Mouse (Mus musculus): Measurements from ENCODE around the gene Lactb.

Lactb gene

DNA sequence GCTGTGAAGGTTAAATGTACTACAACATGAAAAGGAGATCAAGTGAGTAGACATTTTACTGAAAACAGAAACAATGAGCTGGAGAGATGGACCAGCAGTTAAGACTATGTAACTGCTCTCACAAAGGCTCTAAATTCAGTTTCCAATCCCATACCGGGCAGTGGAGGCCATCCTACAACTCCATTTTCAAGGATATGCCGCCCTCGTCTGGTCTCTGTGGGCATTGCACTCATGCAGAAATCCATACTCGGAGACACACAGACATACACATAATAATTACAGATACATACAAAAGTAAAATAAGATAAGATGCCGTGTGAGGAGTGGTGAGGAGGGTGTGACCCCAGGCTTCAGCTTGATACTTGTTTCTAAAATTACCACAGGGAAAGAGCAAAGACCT, 5.2 kb upstream of the Lactb start:
- peak; percentile 75 for DNase-seq (ENCODE audit: low read depth, low spot score)

DNA sequence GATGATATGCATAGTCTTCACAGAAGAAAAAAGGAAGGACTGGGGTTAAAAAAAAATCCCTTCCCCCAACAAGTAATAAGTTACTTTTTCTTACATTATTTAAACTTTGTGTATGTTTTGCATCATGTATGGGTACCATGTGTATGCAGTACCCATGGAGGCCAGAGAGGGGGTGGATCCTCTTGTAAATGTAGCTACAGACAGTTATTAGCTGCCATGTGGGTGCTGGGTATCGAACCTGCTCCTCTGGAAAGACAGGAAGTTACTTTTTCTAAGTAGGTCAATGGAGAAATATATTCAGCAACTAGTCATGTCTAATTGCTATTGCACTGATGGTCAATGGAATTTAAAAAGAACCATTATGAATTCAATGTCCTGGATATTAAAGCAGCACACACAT, 3.2 kb upstream of the Lactb start:
- no peak for DNase-seq (ENCODE audit: low read depth, low spot score)

DNA sequence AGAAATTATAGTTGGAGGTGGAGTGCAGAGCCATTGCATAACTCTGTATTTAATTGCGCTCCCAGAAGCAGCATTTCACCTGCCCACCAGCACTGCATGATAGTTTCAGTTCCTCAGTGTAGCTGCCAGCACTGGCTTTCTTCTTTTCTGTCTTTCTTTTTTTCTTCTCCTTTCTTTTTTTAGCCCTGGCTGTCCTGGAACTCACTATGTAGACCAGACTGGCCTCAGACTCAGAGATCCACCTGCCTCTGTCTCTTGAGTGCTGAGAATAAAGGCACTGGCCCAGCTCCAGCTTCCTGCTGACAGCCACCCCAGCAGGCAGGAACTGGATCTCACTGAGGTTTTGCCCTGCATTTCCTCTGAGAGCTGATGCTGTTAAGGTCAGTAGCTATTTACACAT, 2.7 kb upstream of the Lactb start:
- DNase-seq (ENCODE audit: low read depth, low spot score) = no peak

GRCm38 (mm10) chr9:66977121-66977520, 1.8 kb upstream of the Lactb start:
- no peak for DNase-seq (ENCODE audit: low read depth, low spot score)

DNA sequence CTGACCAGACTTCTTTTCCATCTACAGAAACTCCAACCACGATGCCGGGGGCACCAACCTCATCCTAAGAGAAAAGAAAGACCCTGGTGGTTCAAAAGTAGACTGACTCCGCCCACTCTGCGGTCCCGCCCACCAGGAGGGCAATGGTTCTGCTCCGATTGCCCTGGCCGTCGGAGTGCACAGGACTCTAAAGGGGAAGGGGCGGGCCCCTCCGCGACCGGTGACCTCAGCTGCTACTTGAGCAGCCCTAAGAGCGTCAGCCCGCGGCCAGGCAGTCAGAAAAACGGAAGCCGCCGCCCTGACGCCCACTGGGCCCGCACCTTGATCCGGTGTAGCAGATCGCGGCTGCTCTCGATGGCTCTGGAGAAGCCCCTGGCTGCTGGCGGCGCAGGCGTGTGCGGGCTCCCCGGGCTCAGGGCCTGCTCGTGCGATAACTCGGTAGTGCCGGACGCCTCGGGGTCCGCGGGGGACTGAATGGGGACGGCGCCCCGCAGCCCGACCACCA, 511 bp downstream of the Lactb start:
- DNase-seq (ENCODE audit: low read depth, low spot score) = peak; percentile 90

DNA sequence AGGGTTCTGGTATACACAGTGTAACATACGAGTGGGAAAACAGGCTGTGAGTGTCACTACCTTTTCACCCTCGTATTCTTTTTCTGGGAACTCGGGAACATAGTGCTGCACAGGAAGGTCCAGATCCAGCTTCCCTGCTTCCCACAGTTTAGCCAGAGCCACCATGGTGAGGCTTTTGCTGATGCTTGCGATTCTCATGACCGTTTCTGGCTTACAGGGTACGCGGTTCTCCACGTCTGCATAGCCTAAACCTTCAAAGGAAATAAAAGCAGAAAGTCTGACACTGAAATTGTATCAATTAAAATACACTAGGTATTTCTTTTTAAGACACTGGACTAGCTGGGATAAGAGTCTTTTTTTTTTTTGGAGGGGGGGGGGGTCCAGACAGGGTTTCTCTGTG, 4.2 kb downstream of the Lactb start:
- no peak for DNase-seq (ENCODE audit: low read depth, low spot score)

- DNase-seq (ENCODE audit: low read depth, low spot score) = no peak
Measured at GRCm38 (mm10) chr9:66967492-66967891, 7.8 kb downstream of the Lactb start.

- no peak for DNase-seq (ENCODE audit: low read depth, low spot score)
Measured at GRCm38 (mm10) chr9:66961478-66961877, 13.8 kb downstream of the Lactb start.

DNA sequence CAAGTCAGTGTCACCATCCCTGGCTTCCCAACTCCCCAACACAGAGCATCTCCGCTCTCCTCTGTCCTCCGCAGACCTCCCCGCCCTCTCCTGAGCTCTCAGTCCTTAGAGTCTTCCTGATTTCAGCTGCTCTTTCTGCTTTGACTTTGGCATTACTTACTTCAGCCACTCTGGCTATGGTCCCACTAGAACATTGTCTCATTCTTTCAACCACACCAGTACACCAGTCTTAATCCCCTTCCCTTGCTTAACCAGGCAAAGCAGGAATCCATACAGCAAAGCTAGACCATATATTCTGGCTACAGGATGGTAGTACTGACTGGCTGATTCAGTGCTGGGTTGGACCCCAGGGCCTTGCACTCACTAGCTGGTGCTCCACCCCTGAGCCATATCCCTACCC, 17.8 kb downstream of the Lactb start:
- DNase-seq (ENCODE audit: low read depth, low spot score) = no peak

GRCm38 (mm10) chr9:66952886-66953285, 22.4 kb downstream of the Lactb start:
- DNase-seq (ENCODE audit: low read depth, low spot score) = no peak

DNA sequence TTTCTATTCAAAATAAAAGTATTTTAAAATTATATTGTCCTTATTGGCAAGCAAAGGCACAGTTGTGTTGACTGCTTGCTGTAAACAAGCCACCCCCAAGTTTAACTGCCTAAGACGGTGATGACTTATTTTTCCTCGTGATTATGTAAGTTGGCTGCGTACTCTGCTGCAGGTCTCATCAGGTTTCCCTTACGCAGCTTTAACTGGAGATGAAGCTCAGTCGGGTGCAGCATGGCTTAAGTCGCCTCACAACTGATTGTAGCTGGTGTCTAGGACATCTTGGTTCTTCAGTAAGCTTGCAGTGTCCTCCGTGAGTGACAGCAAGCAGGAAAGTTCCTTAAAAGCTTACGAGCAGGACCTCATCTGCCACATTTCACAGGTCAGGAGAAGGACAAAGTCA, 23.0 kb downstream of the Lactb start:
- DNase-seq (ENCODE audit: low read depth, low spot score) = no peak

DNA sequence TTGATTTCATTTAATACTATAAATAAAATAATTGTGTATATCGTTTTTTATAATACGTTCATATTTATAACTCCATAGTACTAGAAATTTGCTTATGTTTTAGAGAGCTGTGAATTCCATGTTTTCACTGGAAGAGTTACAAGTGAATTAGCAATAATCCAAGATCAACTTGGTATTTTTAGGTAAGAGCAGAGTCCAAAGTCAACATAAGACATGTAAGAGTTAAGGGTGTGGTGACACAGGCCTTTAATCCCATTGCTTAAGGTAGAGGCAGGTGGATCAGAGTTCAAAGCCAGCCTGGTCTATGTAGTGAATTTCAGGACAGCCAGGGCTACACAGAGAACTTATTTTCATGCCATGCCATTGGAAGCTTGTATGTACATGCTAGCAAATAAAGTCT, 26.7 kb downstream of the Lactb start:
- DNase-seq (ENCODE audit: low read depth, low spot score) = no peak

DNA sequence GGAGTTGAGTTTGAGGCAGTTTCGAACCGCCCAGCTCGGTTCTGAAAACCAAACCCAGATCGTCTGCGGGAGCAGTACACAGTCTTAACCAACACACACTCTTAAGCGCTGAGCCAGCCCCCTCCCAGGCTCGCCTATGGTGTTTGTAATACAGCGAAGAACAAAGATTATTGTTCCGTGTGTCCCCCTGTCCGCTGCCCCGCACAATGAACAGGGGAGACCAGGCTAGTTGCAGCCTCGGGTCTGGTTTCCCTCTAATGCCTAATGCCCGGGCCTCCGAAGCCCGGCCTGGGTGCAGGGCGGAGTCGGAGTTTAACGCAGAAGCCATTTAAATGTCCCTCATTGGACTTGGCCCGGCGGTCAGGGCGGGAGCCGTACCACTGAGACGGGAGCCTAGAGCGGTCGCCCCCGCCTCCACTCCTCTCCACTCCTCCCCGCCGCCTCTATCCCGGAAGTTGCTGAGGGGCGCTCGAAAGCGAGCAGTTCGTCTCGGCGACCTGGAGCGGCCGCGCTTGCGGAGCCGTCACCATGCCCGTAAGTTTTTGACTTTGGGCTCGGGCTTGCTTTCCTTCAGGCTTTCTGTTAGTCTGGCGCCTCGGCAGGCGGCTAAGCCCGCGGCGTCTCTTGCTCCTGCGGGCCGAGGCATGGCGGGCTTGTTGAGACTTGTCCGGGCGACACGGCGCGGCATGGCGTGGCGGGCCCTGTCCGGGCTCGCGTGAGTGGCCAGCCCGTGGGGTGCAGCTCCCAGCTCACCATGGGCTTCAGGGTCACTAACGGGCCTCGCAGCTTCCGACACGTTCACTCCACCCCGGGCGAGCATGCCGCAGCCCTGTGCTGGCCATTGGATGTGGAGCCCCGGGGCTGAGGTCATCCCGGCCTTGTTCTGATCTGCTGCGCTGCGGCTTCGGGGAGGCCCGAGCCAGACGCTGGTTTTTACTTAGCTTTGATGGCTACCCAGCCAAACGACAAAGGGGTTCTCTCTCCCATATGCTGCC, 29.3 kb downstream of the Lactb start, which contains the start of gene Rps27l:
Rps27l (plus strand) TSS at position 440 of the 995 bp plus-strand sequence.
- peak; percentile 95 for DNase-seq (ENCODE audit: low read depth, low spot score)

DNA sequence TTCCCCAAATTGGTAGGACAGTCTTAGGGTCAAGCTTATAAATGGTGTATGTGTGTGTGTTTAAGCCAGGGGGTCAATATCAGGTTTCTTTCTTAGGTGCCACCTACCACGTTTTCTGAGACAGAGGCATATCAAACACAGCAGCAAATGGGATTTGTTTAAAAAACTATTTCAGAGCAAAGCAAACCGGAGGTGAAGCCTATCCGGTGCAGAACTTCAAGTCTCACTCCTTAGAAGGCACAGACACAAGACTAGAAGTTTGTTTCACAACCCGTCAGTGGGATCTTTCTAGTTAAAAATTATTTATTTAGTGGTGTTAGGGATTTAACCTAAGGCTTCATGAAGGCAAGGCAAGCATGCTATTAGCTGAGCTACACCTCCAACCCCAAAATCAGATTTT, 30.1 kb downstream of the Lactb start:
- no peak for DNase-seq (ENCODE audit: low read depth, low spot score)

- DNase-seq (ENCODE audit: low read depth, low spot score) = peak; percentile 75
Measured at GRCm38 (mm10) chr9:66938836-66939235, 36.4 kb downstream of the Lactb start.

DNA sequence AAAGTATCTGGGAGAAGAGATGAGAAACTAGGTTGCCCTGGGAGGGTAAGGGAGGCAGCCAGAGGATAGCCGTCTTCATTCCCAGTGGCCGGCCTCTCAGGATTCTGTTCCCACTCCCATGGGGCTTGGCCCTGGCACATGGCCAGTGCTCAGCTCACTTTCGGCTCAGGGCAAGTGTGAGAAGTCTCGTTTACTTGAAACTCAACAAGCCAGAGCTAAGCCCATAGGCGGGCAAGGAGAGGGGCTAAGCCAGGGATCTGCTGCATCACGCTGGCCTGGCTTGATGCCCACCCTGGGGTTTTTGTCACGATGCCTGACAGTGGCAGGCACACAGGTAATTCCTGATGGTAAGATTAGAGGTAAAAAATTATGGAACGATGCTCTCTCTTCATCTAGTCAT, 37.8 kb downstream of the Lactb start:
- no peak for DNase-seq (ENCODE audit: low read depth, low spot score)

DNA sequence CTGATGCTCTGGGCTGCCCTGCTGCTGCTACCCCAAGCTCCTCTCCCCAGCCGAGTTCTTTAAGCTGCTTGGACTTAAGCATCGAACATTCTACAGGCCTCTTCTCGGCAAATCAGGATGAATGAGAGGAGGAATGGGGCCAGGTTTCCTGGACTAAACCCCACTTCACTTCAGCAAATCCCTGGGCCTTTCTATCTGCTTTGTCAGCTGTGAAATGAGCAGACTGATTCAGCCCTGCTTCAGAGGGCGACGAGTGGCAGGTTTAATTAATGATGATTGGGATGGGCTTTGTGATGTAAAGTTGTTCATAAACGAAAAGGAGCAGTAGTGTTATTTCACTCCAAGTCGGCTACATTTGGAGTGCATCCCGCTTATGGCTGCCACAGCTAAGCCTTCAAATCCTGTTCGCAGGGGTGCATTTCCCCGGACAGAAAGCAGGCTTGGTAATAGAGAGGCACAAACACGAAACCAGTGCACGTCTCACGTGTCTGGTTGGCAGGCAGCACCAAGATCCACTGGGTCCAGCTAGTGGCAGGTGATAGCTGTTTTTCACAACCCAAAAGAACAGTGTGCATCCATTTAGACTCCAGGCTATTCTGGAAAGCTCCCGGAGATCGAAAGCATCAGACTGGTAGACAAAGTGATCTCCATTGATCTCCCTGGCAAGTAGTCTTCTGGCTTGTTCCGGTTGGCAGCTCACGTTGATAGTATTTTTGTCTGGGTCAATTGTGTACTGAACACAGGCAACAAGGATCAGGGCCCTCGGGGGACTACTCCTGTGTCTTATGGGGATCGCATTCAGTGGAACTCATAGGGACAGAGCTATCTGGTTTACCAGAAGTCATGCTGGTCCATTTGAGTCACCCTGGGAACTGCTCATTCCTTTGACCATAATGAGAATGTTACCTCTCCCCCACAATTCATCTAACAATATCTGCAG, 41.1 kb downstream of the Lactb start:
- DNase-seq (ENCODE audit: low read depth, low spot score) = no peak

DNA sequence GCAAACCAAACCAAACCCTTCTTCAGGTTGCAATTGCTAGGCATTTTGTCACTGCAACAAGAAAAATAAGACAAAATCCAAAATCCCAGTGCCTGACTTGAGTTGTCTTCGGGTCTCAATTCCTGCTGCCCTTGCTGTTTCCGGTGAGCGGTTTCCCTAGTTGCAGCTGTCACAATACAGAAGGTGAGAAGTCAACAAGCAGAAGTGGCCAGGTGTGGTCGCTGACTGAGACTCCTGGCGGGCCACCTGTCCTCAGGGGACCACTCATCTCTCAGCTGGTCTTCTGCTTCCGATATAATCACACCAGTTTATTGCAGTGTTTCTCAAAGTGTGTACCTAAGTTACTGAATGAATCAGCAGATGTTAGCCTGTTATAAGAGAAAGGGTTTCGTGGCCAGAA, 44.9 kb downstream of the Lactb start:
- DNase-seq (ENCODE audit: low read depth, low spot score) = no peak

GRCm38 (mm10) chr9:66927696-66928402, 47.4 kb downstream of the Lactb start:
- DNase-seq (ENCODE audit: low read depth, low spot score) = no peak

DNA sequence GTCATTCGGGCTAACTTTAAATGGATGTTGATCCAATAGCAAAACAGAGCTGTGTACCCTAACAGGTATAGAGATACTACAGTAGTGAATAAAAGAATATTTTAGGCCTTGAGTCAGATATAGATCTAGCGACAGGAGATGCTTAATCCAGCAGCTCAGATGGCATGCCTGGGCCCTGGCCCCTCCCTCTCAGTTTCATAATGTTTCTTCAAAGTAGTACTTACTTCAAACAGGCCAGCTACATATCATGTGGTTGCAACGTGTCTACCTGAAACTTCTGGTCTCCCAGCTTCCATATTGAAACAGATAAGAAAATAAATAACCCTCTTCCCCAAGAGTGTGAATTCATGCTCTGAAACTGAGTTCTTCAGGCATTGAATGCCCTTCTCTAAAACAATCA, 49.4 kb downstream of the Lactb start:
- peak; percentile 53 for DNase-seq (ENCODE audit: low read depth, low spot score)

GRCm38 (mm10) chr9:66922076-66922475, 53.2 kb downstream of the Lactb start:
- peak; percentile 36 for DNase-seq (ENCODE audit: low read depth, low spot score)

Measured in CD4-positive helper T cell, adult 2 months (primary cell).